Mouse (Mus musculus) embryo, embryonic 10.5 days (tissue): ENCODE results near the gene Hlf.

Experiments
- DNase-seq: peaks from one replicate; pipeline ENCODE4 v3.0.0-alpha.2; 2015; ENCODE audit warnings: low spot score

Hlf gene

DNA sequence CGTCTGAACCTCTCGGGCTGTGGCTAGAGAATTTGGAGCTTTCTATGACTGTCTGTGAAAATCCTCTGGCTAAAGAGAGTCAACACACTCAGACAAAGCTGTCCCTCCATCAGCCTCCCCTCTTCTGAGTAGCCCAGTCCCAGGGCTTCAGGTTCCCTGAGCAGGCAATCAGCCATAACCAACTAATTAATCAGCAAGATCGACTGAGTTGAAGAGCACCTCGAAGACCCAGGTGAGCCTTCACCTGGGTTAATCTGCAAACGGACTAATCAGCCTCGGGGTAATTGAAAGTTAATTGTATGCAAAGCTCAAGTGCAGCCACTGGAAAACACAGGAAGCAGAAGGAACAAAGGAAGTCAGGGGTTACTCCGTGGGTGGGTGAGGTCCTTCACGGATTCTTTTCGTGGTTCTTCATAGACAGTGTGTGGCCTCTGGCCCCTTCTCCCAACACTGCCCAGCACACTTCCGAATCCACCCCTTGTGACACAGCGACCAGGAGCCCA, 19.9 kb downstream of the Hlf start:
- DNase-seq: no peak

DNA sequence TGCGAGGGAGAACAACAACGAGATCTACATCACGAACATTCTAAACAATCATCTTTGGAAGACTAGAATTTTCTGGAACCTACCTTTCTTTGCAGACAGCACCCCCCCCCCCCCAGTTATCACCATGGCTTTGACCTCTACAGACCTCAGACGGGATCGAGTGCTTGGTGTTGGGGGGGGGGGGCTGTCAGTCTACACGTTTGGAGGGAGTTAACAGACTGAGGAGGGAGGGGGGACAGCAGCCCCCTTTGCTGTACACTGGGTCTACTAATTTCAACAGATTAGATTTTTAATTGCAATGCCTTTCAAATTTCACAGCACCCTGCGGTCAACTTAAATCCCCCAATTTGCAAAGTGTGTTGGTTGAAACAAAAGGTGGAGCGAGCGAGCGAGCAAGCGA, 20.3 kb downstream of the Hlf start:
- DNase-seq: no peak

- peak; percentile 61 for DNase-seq
Observed at GRCm38 (mm10) chr11:90369605-90370004, 21.1 kb downstream of the Hlf start.

- DNase-seq: no peak
Observed at GRCm38 (mm10) chr11:90369115-90369514, 21.6 kb downstream of the Hlf start.

DNA sequence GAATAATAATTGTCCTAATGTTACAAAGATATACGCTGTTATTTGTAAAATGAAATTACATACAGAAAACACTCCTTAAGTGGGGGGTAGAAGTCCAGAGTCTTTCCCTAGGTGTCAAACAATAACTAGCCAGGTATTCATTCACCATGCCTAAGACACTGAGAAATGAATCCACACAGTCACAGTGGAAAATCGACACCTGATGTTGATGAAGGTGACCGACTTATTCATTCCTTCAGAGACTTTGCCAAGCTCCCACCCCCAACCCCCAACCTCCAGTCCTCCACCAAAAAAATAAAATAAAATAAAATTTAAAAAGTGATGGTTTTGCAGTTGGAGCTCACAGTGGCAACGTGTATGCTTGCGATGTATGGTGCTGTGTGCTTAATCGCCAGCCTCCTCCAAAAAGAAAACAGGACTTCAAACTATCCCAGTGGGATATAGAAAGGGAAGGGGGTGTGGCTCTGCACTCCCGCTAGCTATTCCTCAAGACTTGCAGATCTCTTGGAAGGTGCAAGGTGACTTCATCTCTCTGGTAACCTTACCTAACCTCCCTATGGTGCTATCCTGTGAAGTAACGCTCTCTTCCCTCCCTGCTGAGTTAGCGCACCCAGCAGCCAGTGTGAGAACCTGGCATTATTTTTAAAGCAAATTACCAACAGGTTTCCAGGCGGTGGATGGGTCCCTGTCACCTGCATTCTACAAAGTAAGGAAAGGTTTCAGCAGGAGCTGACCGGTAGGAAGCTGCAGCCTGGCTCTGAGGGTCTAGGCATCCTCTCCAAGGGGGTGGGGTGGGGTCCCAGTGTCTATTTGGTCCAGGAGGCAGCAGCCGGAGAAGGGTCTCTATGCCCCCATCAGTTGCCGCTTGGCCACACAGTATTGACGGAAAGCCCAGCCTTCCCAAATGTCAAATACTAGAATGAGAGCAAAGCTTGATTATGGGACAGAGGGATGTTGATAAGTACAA, 22.5 kb downstream of the Hlf start:
- DNase-seq: no peak

DNA sequence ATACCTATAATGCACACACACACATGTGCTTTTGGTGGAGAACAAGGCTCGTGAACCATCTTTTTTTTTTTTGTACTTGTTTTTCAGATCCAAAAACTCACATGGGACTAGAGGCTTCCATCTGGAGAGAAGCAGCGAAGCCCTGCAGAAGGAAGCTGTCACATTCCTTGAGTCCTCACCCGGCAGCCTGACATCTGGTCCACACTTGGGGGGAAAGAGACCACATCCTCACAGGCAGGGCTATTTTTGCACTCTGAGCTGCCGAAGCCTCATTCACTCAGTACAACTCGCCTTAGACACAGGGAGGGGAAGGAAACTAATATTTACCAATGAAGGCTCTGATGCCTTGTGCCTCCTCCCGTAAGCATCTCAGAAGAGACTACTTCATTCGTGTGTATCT, 25.8 kb downstream of the Hlf start:
- peak; percentile 12 for DNase-seq

- no peak for DNase-seq
Observed at GRCm38 (mm10) chr11:90363821-90364497, 26.7 kb downstream of the Hlf start.

- DNase-seq: peak; percentile 58
Observed at GRCm38 (mm10) chr11:90363406-90363805, 27.3 kb downstream of the Hlf start.

DNA sequence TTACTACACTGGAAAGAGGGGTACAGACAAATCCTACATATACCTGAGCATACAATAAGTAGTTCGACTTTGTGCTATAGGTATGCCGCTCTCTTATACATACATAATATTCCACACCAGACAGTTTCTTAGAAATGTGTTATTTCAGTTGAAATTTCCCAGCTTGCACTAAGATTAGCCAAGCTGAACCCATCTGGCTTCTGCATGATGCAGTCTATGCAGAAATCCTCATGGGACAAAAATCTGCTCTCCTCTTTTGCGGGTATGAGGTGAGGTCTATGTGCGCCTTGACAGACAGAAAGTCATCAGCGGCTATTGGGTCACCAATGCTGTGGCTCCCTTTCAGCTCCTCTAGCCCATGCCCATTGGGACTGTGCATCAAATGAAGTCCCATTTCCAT, 30.2 kb downstream of the Hlf start:
- DNase-seq: no peak

- DNase-seq: no peak
Observed at GRCm38 (mm10) chr11:90358063-90358462, 32.6 kb downstream of the Hlf start.

DNA sequence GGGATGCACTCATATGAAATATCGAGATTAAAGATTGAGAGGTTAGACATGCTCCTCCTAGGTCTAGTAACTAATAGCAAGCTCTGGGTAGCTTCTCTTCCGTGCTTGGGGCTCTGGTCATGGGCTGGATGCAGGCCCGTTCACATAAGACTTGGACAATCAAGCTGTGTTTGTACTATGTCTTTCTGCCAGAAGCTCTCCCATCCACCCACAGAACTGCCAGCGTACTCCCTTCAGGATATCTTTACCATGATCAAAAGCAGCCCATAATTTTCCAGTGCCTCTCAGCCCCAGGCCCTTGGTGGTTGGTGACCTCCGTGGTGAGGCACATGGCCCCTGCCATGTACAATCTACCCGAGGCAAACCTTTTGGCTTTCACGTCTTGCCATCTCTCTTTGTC, 33.3 kb downstream of the Hlf start:
- DNase-seq: no peak

DNA sequence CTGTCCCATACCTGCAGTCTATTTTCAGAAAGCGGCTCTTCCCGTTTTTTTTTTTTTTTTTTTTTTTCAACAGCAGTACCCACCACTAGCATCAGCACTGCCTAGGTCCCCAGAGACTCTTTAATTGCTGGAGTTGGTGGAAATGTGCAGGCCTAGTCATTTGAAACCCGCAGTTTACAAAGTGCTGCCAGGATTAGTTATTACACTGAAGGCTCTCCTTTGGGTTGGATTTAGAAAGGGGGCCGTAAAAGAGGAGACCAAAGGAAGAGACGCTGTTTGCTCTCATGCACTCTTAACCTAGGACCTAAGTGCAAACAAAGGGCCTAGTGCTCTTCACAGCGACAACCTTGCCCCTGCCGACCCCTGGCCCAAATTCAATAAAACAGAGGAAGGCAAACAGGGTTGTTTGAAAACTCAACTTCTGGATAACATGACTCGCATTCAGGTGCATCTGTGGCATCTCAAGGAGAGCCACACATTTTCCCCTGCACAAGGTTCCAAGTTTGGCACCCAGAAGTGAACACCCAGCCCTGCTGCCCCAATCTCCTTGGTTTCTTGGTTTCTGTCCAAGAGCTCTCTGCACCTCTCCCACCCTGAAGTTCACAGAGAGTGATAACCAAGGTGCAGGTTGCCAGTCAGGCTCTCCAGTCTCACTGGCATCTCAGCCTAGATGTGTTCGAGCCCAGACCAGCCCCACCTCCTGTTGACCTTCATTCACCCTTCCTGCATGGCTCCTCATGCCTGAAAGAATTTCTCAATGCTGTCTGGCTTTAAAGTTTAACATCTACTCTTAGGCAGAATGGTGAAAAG, 34.0 kb downstream of the Hlf start:
- peak; percentile 35 for DNase-seq

DNA sequence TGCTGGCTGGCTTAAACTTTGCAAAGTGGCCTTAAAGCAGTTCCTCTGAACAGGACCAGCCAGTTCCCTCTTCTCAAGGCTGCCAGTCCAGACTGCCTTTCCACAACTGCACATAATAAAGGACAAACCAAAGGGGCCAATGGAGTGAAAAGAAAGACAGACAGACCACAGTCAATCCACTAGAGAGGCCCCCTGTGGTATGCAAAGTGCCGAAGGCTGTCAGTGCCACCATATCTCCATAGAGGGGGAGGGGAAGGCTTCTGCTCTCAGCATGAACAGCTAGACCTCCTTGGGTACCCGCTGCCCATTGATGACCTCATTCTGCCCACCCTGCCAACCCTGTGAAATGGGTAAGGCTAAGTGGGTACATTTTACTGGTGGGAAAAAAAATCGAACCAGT, 34.7 kb downstream of the Hlf start:
- DNase-seq: peak; percentile 35

DNA sequence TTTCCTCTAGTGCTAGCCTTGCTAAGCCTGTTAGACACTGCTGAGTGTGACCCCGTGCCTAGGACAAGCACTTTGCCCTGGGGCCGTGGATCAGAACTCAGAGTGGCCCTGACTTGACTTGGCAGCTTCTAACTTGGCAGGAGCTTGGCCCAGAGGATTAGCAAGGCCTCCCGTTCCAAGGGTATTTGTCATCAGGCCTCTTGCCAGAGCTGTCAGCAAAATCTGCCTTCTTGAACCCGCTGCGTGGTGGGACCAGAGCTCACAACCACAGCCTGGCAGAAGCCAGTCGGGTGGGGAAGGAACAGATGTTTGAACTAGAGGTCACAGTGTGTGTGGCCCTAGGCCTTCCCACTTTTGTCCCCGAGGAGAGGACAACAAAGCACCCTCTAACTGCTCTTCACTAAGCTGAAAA, 35.4 kb downstream of the Hlf start:
- no peak for DNase-seq

- no peak for DNase-seq
Observed at GRCm38 (mm10) chr11:90352696-90353095, 38.0 kb downstream of the Hlf start.

GRCm38 (mm10) chr11:90350153-90350512, 40.6 kb downstream of the Hlf start:
- no peak for DNase-seq

DNA sequence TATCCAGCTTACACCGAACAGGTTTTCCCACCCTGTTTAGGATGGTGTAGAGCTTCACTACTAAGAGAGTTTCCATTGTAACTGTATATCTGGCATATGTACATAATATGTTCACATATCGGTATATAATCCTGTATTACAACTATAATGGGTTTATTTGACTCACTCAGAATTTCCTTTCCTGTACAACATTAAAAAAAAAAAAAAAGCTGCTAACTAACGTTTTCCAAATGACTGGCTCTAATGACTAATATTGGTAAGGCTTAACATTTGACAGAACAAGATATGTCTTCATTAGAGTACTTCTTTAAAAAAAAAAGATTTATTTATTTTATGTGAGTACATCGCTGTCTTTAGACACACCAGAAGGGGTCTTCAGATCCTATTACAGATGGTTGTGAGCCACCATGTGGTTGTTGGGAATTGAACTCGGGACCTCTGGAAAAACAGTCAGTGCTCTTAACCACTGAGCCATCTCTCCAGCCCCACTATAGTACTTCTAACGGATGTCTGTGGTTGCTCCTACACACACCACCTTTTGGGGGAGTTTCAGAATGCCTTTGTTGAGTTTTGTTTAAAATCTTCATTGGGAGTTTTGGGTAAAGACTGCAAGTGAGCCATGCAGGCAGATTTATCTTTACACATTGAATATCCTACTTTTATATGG, 41.1 kb downstream of the Hlf start:
- DNase-seq: no peak

- peak; percentile 25 for DNase-seq
Observed at GRCm38 (mm10) chr11:90347667-90348459, 42.8 kb downstream of the Hlf start.

DNA sequence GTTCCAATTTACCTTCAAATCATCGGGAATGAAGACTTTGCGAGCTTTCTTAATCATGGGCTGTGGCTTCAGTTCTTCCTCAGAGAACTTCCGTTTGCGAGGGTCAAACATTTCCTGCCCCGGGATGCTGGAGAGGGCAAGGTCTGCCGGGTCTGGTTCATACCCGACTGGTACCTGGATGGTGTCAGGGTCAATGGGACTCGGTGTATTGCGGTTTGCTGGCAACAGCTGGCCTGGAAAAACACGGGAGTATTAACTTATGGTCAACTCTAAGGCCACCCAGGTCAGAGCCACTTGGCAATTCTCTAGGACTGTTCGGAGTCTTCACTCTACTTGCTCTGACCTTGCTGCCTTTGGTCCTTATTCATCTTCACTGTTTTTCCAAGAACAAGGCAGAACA, 44.9 kb downstream of the Hlf start:
- no peak for DNase-seq

DNA sequence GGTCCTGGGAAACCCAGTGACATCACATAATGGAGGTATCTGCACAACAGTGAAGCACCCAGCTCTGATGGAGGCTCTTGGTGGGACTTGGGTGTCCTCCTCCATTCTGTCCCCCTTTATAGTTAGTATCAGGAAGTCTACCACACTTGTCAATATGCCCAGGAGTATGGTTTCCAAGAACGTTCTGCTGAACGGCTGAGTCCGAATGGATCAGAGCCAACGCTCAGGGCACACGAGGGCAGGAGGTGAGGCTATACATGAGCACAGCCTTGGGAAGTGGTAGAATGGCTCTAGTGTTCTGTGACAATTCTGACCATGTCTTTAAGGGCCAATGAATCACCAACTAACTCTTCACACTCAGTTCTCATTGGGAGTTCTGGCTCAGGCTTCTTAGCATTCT, 47.8 kb downstream of the Hlf start:
- DNase-seq: no peak

- DNase-seq: no peak
Observed at GRCm38 (mm10) chr11:90342267-90342666, 48.4 kb downstream of the Hlf start.
